Mouse (Mus musculus) embryo, embryonic 10 days (tissue): ENCODE measurements at regions not wholly inside any gene's neighbourhood (a gene's known extent, or its start where the extent isn't known, plus 50 kb on each side); places are given as distances from the start of the nearest gene placed in this dataset.

Source experiments
- DNase-seq: peaks from one replicate; pipeline ENCODE4 v3.0.0-alpha.2; 2015; ENCODE audit warnings: low spot score

GRCm38 (mm10) chr11:28655169-28655846, 71.2 kb upstream of the Ccdc85a start:
- DNase-seq = no peak

- DNase-seq = no peak
Measured at GRCm38 (mm10) chr11:28649446-28649845, 65.3 kb upstream of the Ccdc85a start.

GRCm38 (mm10) chr11:28648916-28649315, 64.8 kb upstream of the Ccdc85a start:
- DNase-seq = peak; percentile 47

GRCm38 (mm10) chr11:28639081-28639480, 55.0 kb upstream of the Ccdc85a start:
- no peak for DNase-seq

- peak; percentile 13 for DNase-seq
Measured at GRCm38 (mm10) chr11:28636752-28637151, 52.6 kb upstream of the Ccdc85a start.
